Mouse (Mus musculus): Measurements from ENCODE around the gene Gas6.

The Gas6 gene

DNA sequence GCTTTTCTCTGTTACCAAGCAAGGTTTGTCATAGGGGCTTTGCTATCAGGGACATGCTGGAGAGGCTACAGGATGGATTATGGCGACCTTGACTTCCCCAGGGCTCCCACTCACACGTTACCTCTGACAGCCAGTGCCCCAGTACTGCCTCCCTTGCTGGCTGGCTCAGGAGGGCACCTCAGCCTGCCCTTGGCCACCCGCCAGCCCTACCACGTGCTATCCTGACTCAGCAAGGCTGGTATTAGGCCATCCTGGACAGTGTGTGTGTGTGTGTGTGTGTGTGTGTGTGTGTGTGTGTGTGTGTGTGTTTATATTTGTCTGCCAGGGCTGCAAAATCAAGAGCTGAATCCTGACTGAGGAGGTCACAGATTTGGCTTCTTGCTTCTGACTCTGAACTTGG, 12.6 kb upstream of the Gas6 start:
- DNase-seq (ENCODE audit: low spot score): no peak

DNA sequence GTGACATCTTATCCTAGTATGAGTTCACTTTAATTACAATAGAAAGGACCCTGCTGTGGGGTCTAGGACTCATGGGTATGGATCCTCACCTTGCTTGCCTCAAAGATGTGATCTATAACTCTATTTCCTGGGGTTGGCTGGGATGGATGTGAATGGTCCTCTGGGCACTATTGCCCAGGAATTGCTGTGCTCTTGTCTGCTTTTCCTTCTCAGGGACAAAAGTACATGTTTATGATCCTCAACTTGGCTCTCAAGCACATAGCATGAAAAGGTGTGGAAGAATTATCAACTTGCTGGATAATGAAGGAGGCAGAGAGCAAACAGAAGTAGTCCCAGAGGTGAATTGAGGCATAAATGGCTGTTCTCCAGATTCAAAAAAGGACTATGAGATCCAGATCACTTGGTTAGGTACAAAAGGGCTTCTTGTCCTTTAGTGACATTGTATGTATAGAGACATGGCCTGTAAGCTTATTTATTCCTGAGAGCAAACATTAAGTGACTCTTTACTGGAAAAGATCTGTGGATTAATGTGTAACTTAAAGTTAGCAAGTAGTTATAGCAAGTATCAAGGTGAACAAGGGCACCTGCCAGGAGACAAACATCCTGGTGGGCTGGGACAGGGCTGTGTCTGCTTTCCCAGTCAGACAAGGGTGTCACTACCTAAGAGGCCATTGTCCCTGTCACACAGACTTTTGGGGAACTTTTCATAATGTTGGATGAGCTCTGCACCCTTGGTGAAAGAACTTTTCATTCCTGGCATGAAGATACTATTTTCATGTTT, 10.8 kb upstream of the Gas6 start:
- DNase-seq (ENCODE audit: low spot score): no peak

DNA sequence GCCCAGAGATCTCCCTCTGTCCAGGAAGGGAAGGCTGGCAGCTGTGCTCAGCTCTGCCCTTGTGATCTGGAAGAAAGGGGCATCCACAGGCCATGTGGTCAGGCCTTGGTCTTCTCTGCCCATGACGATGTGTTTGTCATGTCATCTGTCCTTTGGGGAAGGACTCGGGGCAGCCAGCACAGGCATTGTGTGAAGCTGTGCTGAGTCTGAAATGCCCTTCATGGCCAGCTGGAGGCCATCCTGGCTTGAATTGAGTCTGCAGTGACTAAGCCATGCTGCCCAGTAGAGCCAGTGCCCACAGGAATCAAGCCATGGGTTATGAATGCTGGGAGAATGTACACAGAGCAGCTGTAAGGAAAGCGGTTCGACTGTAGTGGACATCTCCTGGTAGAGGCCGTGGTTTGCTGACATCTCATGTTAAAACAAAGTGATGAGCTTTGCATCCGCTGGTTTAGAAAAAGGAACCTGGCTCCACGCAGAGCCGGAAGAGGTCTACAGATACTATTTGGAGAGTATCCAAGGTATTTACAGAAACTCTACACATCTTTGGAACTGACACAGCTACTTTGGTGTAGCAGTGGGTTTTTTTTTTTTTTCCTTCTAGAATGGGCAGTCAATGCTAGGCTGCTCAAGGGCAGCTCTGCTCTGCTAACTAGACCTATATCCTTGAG, 9.8 kb upstream of the Gas6 start:
- no peak for DNase-seq (ENCODE audit: low spot score)

DNA sequence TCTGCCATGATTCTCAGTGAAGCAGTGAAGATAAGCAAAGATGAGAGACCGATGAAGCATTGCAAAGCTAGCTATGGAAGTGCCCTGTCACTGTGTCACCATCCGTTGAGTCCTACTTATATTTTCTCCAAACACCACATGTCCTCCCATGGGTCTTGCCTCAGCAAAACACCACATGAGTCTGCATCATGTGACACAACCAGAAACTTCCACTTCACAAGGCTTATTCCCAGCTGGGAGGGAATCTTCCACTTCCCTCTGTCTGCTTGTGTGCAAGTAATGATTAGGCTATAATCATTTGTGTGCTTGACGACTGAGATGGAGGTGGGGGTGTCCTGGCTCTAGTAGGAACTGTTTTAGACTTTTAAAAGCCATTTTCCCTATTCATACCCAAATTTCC, 6.9 kb upstream of the Gas6 start:
- no peak for DNase-seq (ENCODE audit: low spot score)

DNA sequence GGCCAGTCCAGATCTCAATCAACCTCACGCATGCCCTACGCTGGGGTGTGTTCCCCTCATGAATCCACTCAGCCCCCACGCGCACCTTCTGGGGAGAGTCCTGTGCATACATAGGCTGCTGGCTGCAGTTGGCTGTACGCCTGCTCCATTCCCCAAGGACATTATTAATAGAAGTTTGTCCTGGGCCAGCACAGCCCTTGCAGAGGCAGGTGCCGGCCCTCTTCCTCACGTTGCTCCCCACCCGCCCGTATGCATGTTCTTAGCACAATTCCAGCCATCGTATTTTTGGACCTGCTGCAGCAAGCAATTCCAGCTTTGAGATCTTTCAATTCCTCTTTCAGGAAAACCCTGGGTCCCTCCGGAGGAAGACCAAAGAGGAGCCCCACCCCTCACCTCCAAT, 1.3 kb downstream of the Gas6 start:
- no peak for DNase-seq (ENCODE audit: low spot score)

DNA sequence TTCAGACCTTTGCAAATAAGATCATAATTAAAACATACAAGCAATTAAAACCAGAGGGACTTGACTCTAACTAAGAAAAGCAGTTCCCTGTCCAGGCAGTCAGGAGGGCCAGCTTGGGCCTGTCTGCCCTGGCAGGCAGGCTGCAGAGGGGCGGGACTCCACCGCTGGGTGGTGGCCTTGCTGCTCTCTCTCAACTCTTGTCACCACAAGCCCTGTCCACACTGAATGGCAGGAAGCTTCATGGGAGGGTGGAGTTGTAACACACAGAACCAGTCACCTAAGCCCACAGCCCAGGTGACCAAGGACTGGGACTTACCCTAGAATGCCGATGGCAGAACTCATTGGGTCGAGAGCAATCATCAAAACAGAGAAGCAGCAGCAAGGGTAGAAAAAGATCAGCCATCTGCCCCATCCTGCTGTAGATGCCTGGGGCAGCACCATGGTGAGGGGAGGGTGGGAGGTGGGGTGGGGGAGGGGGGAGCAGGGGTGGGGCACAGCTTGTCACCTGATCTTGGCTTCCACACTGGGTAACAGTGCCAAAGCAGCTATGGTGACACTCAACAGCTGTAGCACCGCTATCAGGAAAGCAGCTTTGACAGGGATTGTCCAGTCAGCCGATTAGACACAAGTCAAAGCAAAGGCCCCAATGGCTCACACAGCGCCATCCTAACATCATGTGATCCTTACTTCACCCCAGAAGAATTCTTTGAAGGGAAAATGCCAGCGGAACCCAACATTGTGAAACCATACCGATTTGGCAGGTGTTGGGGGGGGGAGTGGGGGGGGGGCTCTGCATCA, 1.9 kb downstream of the Gas6 start:
- no peak for DNase-seq (ENCODE audit: low spot score)

DNA sequence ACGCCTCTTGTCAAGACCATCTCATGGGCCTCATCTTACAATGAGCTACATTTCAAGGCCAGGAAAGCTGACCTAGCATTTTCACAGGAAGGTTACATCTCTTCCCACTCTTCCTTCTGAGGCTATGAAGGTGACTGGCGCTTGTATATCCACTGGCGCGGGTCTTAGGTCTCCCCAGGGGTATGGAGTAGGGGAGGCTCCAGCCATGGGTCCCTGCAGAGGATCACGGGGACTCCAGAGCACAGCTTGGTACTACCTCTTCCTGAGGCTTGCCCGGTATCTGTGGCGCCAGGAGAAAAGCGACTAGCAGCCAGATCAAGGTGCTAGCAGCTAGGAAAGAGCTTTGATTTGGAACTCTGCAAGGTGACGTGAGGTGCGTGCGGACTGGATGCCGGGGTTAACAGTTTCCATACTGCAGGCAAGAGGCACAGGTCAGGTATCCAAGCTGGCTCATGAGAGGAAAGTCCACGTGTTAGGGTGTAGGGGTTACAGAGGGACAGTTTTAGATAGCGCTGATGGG, 2.7 kb downstream of the Gas6 start:
- DNase-seq (ENCODE audit: low spot score): no peak

DNA sequence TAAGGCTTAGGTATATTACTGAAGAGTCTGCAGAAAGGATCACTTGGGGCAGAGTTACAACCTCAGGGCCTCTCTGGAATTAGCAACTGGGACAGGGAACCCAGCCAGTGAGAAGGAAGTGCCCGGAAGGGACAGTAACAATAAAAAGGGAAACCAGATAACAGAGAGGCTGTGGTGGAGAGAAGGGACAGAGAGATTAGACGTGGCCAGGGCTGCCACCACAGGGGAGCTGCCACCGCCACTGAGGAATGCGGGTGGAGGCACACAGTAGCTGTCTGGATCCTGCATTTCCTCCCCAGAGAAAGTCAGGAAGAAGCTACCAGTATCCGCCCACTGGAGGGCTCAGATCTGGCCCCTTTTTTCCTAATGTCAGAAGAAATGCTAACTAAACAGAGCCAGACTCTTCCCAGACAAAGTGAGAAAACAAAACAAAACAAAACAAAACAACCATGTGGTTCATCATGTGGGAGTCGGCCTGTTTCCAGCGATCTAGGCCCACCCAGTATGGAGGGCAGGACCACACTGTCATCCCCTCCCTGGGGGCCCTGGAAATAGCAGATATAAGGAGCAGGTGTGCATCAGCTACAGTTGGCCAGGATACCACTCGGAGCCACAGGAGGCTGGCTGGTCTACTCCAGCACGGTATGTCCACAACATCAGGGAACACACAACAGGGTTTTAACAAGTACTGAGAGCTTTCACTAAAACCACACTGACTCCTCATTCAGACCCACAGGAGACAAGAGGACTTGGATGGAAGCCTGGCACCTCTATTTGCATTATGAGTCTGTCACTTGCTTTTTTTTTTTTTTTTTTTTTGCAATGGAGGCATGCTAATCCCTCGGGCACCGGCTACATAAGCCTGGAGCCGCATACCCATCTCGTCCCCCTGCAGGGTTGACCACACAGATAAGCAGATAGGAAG, 4.0 kb downstream of the Gas6 start:
- no peak for DNase-seq (ENCODE audit: low spot score)

DNA sequence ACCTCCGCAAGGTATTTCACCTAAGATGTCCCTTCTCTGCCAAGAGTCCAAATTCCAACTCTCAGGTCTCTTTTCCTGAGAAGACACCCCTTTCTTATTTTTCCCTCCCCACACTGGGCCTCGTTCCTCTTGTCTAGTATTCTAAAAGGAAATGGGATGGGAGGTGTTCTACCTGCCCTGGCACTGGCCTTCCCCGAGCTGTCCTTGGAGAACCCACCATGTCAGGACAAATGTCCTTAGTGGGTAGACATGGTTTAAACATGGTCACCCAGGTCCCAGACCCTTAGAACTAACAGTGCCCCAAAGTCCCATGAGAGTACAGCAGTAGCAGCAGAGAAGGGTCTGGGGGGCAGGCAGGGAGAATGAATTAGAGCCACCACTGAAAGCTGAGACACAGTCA, 4.9 kb downstream of the Gas6 start:
- DNase-seq (ENCODE audit: low spot score): no peak

DNA sequence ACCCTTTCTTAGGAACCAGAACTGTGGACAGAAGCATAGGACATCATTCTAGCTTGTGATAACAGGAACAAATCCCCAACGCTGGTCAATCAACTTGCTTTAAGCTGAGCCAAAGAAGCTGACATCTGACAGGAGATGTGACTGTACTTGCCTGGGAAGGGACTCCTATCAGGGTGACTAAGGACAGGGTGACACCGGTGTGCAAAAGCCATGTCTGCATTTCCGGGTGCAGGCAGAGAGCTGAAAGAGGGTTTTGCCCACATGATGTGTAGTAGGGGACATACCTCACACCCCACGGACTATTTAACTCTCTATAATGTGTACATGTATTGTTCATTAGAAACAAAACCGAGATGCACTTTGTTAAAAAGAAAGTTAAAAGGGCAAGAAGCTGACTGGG, 11.1 kb downstream of the Gas6 start:
- no peak for DNase-seq (ENCODE audit: low spot score)

DNA sequence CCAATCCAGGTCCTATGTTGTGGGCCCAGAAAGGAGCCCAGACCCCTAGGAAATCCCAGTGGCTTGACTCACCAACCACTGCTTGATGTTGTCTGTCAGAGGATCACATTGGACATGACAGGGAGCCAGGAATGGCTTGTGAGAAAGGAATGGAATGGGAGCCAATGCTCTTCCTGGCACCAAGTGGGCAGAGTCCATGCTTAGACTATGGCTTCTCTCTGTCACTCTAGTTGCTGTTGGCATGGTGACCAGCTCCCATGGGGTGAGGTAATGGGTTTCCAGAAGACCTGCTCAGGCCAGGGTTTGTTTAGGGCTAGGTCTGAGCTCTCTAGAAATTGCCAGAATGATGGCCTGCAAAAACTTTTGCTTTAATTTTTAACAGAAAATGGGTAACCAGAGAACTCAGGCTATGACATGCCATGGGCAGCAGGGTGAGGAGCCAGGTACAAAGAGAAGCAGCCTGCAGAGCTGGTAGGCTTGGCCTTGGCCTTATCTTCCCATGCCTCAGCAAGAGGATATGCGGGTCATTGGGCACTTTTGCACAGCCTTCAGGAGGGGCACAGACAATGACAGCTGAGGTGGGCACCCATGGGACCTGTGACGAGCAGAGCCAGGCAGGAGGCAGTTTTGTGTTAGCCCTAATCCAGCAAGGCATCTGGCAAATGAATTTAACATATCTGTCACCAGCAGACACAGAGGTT, 12.0 kb downstream of the Gas6 start:
- DNase-seq (ENCODE audit: low spot score): no peak

DNA sequence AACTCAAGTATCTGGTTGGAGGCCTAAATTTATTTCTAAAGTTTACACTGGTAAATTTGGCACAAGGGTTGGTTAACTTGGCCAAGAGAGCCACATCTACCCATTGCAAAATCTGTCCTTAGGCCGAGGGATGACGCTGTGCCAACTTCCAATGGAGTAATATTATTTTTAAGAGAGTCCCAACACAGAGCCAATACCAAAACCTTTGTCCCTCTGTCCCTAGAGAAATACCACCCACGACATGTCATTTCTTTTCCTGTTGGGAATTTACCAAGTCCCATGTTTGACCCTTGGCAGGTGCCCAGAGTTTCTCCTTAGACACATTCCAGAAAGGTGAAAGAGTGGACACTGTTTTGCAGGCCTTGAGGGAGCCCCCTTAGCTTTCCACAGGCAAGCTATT, 12.7 kb downstream of the Gas6 start:
- no peak for DNase-seq (ENCODE audit: low spot score)

DNA sequence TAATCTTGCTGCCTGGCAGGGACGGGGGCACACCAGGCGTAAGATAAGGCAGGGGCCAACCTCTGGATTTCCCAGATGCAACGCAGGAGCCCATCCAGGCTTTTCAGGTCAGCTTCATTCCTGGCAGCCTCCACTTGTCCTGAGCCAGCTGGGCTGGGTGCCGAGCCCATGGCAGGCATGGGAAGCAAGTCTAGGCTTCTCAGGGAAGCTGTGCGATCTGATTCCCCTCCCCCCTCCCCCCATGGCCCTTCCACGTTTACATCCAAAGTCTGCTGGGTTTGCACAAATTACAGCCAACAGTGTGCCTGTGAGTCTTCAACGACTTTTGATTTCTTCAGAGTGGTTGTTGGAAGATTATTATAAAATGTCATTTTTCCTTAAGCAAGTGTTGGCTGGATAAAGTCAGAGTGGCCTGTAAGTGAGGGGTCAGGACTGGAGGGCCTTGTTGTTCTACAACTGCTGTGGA, 13.2 kb downstream of the Gas6 start:
- no peak for DNase-seq (ENCODE audit: low spot score)

DNA sequence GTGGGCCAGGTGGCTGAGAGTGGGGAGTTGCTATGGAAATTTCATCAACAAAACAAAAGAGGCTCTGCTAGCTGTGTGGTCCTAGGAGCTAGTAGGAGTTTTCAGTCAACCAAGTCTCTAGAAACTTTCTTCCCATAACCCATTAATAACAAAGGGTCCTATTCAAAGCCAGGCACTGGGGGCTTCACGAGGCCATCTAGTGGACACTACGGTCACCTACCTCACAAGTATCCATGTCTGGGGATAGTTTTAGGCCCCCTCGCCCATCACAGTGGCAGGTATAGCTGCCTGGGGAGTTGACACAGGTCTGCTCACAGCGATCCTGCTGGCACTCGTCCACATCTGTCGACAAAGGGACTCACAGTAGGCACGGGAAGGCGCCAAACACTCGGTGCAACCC, 18.4 kb downstream of the Gas6 start:
- DNase-seq (ENCODE audit: low spot score): no peak

DNA sequence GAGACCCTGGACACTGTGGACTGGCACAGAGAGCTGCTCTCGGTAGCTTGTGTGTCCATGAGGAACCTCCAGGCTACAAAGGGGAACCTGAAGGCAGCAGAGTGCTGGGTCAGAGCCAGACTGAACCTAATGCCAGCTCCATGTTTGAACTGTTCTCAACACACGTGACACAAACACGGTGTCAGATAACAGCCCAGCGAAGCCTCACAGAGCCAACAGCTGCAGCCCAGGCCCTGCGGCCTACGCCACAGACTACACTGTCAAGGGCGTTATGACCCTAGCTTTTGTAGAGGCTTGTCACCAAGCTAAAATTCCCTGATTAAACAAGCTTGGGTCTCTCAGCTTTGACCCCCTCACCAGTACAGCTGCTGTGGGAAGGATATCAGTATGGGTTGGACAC, 22.0 kb downstream of the Gas6 start:
- peak; percentile 39 for DNase-seq (ENCODE audit: low spot score)

DNA sequence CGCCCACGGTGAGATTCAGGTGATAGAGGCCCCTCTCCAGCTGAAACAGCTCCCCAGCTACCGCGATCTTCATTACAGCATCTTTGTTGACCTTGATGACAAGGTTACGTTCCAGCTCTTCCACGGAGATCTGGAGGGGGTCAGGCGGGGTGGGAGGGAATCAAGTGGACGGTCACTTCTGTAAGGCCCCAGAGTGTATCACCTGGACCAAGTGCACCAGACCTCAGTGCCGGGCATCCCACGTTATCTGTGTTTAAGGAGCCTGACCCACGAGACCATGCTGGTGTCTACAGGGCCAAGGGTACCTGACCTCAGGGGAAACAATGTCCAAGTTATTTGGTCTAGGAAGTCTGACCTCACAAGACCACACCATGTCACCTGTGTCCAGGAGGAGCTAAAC, 22.8 kb downstream of the Gas6 start:
- DNase-seq (ENCODE audit: low spot score): no peak

DNA sequence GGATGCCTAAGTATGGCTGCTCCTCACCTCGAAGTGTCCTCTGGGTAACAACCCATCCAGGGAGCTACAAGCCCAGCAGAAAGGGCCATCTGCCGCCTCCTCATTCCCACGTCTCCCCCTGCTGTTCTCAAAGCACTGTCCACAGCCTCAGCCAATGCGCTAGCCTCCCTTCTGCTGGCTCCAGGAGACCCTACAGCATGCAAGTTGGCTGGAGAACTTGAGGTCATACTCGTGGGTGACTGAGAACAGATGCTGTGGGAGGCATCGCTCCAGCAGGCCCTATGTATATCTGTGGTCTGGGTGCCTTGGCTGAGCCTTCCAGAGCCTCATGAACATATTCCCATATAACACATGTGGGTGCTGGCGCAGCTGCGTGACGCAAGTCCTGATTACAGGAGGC, 25.6 kb downstream of the Gas6 start:
- no peak for DNase-seq (ENCODE audit: low spot score)

DNA sequence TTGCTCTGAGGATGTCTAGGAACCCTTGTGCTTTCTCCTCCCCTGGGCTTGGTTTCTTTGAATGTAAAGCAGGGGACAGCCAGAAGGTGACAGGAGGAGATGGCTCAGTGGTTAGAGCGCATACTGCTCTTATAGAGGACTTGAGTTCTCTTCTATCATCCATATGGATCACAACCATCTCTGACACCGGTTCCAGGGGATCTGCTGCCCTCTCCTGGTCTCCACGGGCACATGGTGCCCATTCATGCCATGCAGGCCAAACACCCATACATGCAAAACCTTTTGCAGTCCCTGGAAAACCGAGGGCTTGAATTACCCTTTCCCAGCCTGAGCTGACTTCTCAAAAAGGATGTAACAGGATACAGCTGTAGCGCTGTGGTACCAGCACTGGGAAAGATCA, 27.3 kb downstream of the Gas6 start:
- DNase-seq (ENCODE audit: low spot score): peak; percentile 9

DNA sequence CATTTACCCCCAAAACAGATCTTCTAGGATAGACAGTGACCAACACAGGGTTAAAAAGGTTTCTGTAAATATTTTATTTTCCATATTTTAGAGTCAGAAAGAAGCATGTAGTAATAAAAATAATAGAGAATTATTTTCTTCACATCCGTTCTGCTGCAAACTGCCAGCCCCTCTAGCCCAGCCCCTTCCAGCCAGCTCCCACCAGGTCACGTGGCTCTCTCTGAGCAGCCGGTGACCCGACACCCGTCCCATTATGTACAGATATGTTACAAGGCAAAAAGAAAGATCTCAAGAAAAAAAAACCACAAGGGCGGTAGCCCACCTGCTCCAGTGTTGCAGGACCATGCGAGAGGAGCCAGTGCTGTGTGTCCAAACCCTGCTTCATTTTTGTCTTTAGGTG, 29.0 kb downstream of the Gas6 start:
- DNase-seq (ENCODE audit: low spot score): no peak

DNA sequence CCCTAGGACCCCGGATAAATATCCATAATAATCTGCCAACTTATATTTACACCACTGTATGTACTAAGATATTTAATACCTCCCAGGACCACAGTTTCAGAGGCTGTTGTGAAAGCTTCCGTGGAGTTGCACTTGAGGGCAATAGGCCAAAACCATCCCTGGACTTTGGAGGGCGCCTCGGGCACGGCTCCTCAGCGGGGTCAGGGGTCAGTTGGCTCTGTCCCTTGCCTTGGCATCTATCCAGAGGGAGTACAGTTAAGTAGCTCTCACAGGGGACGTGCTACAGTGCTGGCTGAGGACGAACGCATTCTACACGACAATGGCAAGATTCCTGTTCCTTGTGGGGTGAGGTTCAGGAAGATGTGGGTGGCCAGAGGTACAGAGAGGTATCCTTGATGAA, 31.9 kb downstream of the Gas6 start:
- DNase-seq (ENCODE audit: low spot score): no peak

DNA sequence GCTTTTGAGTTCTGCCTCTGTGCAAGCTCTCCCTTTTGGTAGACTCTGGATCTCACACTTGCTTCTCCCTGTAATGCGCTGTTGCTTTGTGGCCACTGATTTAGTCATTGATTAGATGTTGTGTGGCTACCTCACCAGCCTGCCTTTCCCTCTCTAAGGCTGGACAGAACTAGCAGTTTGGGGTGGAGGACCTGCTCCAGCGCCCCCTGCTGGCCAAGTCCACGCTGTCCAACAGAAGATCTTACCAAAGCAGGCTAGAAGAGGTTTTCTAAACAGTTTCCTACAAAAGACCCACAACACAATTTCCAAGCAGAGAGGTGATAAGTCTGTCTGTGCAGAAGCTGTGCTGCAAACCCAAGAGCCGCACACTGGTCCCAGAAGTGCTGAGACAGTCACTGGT, 32.4 kb downstream of the Gas6 start:
- peak; percentile 79 for DNase-seq (ENCODE audit: low spot score)

All from embryo, embryonic 10 days (tissue).